Mouse (Mus musculus): ENCODE results near the gene Ntm. TPM values are rescaled to one million over a fixed set of nuclear protein-coding genes. Genes with fewer than 3 reads are reported as not detected.

Ntm gene
- polyA plus RNA-seq, 1 experiment from 2014 or later = 11.5 TPM

DNA sequence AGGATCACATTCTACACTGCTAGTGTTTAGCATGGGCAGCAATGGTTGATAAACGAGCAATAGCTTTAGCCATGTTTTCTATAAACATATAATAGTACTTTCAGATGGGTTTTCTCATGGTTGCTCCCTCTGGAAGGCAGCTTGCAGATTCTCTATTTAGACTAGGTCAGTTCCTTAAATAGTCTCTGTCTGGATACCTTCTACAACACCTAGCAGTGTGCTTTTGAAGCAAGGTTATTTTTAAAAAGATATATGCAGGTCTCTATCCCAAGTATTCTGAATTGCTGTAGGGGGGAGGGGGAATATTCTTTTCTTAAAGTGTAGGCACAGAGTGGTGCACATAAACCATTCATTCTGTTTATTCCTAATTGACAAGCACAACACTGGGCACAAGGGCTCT is 511.7 kb downstream of the Ntm start:
- Histone ChIP-seq H3K27ac (replicated peaks; ENCODE audit: low read depth, low read length) (no peak overlapping the region), H3K4me2 (ENCODE audit: low read depth, low read length) (no peak overlapping the region), H3K36me3 (replicated peaks; ENCODE audit: control insufficient read depth, insufficient read depth, low read depth, low read length) (no peaks in the 10 kb centered on the region), H3K27me3 (ENCODE audit: control insufficient read depth, insufficient read depth, low read length) (no peaks in the 10 kb centered on the region), H3K9ac (replicated peaks; ENCODE audit: low read length) (no peak overlapping the region), H3K4me1 (ENCODE audit: control insufficient read depth, insufficient read depth, low read length) (no peaks in the 10 kb centered on the region), H3K4me3 (ENCODE audit: low read depth, low read length) (no peak overlapping the region), H3K9me3 (replicated peaks; ENCODE audit: control insufficient read depth, low read length) (no peaks in the 10 kb centered on the region)
- no peak for ATAC-seq (replicated peaks; ENCODE audit: insufficient number of reproducible peaks, low FRiP score, low TSS enrichment, low read depth)
- DNase-seq (ENCODE audit: low spot score) = no peak
- WGBS = 74% methylated on average over 1 of the region's 1 CpGs

DNA sequence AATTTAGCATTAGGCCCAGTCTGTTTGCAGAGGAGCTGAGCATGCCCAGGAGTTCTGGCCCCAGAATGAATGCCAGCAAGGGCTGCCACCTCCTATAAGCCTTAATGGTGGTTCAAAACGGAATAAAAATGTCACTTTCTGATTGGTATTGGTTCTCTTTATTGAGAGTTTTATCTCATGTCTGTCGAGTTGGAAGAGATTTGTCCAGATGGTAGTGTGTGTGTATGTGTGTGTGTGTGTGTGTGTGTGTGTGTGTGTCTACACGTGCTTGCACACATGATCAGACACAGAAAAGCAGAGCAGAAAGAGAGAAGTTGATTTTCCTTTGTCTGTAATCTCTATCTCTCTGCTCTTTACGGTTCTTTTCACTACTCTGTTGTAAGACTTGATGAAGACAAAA is 518.9 kb downstream of the Ntm start:
- Histone ChIP-seq H3K4me2 (ENCODE audit: low read depth, low read length) (no peak overlapping the region), H3K36me3 (replicated peaks; ENCODE audit: control insufficient read depth, insufficient read depth, low read depth, low read length) (no peaks in the 10 kb centered on the region), H3K27me3 (ENCODE audit: control insufficient read depth, insufficient read depth, low read length) (no peaks in the 10 kb centered on the region), H3K27ac (replicated peaks; ENCODE audit: low read depth, low read length) (no peak overlapping the region), H3K9ac (replicated peaks; ENCODE audit: low read length) (no peak overlapping the region), H3K4me3 (ENCODE audit: low read depth, low read length) (no peak overlapping the region), H3K9me3 (replicated peaks; ENCODE audit: control insufficient read depth, low read length) (no peaks in the 10 kb centered on the region), H3K4me1 (ENCODE audit: control insufficient read depth, insufficient read depth, low read length) (no peaks in the 10 kb centered on the region)
- DNase-seq (ENCODE audit: low spot score) (no peak), ATAC-seq (replicated peaks; ENCODE audit: insufficient number of reproducible peaks, low FRiP score, low TSS enrichment, low read depth) (no peak)
- 72% methylated on average over 4 of the region's 4 CpGs for WGBS

DNA sequence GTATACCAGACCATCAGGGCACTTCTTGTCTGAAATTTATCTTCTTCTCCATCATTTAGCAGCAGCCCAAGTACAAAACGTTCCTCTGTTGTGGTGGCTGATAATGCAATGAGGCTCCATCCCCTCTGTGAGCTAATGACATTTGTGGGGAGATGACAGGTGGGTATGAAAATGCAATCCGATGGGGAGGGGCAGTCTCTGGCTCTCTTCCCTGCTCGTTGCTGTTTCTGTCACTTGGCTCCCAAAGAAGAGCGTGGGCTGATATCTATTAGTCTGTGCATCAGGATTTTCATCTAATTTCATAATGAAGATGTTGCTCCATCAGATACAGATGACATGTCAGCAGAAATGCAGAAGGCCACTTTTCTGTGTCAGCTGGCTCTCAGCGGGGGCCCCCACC is 523.5 kb downstream of the Ntm start:
- no peak for DNase-seq (ENCODE audit: low spot score)
- H3K36me3 ChIP-seq (replicated peaks; ENCODE audit: control insufficient read depth, insufficient read depth, low read depth, low read length) = no peaks in the 10 kb centered on the region
- no peak overlapping the region for H3K27ac ChIP-seq (replicated peaks; ENCODE audit: low read depth, low read length)
- ATAC-seq (replicated peaks; ENCODE audit: insufficient number of reproducible peaks, low FRiP score, low TSS enrichment, low read depth) = no peak
- no peak overlapping the region for H3K9ac ChIP-seq (replicated peaks; ENCODE audit: low read length)
- H3K4me3 ChIP-seq (ENCODE audit: low read depth, low read length) = no peak overlapping the region
- no peak overlapping the region for H3K4me2 ChIP-seq (ENCODE audit: low read depth, low read length)
- H3K4me1 ChIP-seq (ENCODE audit: control insufficient read depth, insufficient read depth, low read length) = no peaks in the 10 kb centered on the region
- no peaks in the 10 kb centered on the region for H3K9me3 ChIP-seq (replicated peaks; ENCODE audit: control insufficient read depth, low read length)
- WGBS = 71% methylated on average over 5 of the region's 5 CpGs
- no peaks in the 10 kb centered on the region for H3K27me3 ChIP-seq (ENCODE audit: control insufficient read depth, insufficient read depth, low read length)

DNA sequence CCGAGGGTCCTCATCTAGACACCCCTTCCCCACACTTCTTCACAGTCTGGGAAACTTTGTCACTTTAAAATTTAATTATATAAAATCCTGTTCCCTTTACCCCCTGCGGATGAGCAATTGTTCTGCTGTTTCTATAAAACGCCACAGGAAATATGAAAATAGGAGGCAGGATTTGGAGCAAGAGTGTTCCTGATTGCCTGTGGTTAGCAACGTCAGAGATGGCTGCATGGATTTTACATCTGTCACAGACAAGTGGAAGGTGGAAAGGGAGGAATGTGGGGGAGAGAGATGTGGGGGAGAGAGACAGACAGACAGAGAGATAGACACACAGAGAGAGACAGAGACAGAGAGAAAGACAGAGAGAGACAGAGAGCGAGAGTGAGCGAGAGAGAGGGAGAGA is 528.3 kb downstream of the Ntm start:
- H3K4me1 ChIP-seq (ENCODE audit: control insufficient read depth, insufficient read depth, low read length) = no peaks in the 10 kb centered on the region
- DNase-seq (ENCODE audit: low spot score) (no peak), ATAC-seq (replicated peaks; ENCODE audit: insufficient number of reproducible peaks, low FRiP score, low TSS enrichment, low read depth) (no peak)
- H3K9ac ChIP-seq (replicated peaks; ENCODE audit: low read length) = no peak overlapping the region
- no peak overlapping the region for H3K27ac ChIP-seq (replicated peaks; ENCODE audit: low read depth, low read length)
- no peaks in the 10 kb centered on the region for H3K27me3 ChIP-seq (ENCODE audit: control insufficient read depth, insufficient read depth, low read length)
- no peaks in the 10 kb centered on the region for H3K36me3 ChIP-seq (replicated peaks; ENCODE audit: control insufficient read depth, insufficient read depth, low read depth, low read length)
- H3K4me3 ChIP-seq (ENCODE audit: low read depth, low read length) = no peak overlapping the region
- WGBS = 35% methylated on average over 6 of the region's 6 CpGs
- H3K9me3 ChIP-seq (replicated peaks; ENCODE audit: control insufficient read depth, low read length) = no peaks in the 10 kb centered on the region
- H3K4me2 ChIP-seq (ENCODE audit: low read depth, low read length) = no peak overlapping the region

DNA sequence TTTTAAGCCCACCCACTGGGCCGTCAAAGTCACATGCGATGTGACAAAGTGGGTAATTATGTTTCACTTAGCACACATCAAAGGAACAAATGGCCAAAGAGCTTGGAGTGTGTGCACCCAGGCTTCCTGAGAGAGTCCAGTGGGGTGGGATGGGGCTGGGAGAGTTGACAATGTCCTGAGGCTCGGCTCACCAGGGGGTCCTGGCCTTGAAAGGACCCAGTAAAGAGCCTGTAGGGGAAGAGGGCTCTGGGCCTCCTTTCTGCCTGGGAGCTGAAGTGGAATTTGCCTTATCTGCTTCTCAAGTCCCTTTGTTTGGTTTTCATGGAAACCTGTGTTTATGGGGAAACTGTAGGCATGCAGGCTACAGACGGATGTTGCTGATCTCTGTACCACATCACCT is 529.0 kb downstream of the Ntm start:
- ATAC-seq (replicated peaks; ENCODE audit: insufficient number of reproducible peaks, low FRiP score, low TSS enrichment, low read depth) (peak; percentile 62; the same call in 1 of the 2 replicates), DNase-seq (ENCODE audit: low spot score) (peak; percentile 43)
- no peak overlapping the region for H3K9ac ChIP-seq (replicated peaks; ENCODE audit: low read length)
- no peak overlapping the region for H3K4me2 ChIP-seq (ENCODE audit: low read depth, low read length)
- H3K27me3 ChIP-seq (ENCODE audit: control insufficient read depth, insufficient read depth, low read length) = no peaks in the 10 kb centered on the region
- no peak overlapping the region for H3K27ac ChIP-seq (replicated peaks; ENCODE audit: low read depth, low read length)
- H3K4me3 ChIP-seq (ENCODE audit: low read depth, low read length) = no peak overlapping the region
- no peaks in the 10 kb centered on the region for H3K4me1 ChIP-seq (ENCODE audit: control insufficient read depth, insufficient read depth, low read length)
- WGBS = 7% methylated on average over 4 of the region's 4 CpGs
- no peaks in the 10 kb centered on the region for H3K9me3 ChIP-seq (replicated peaks; ENCODE audit: control insufficient read depth, low read length)
- H3K36me3 ChIP-seq (replicated peaks; ENCODE audit: control insufficient read depth, insufficient read depth, low read depth, low read length) = no peaks in the 10 kb centered on the region

DNA sequence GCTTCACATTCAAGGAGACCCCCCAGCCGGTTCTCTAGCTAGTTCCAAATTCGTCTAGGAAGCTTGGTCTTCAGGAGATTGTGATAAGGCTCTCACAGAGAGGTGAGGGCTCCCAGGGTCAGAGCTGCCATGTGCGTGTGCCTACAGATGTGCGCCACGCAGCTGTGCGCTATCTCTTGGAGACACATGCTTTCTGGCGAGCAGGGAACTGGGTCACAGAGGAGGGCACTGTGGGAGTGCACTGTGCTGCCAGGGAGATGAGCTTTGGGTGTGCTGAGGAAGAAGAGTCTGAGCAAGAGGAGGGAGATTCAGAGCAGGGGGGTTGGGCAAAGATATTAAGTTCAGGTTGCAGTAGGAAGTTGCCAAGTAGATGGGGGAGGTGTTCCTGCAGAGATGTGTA is 529.8 kb downstream of the Ntm start:
- no peaks in the 10 kb centered on the region for H3K4me1 ChIP-seq (ENCODE audit: control insufficient read depth, insufficient read depth, low read length)
- H3K27me3 ChIP-seq (ENCODE audit: control insufficient read depth, insufficient read depth, low read length) = no peaks in the 10 kb centered on the region
- ATAC-seq (replicated peaks; ENCODE audit: insufficient number of reproducible peaks, low FRiP score, low TSS enrichment, low read depth) (no peak), DNase-seq (ENCODE audit: low spot score) (no peak)
- 57% methylated on average over 7 of the region's 7 CpGs for WGBS
- no peak overlapping the region for H3K27ac ChIP-seq (replicated peaks; ENCODE audit: low read depth, low read length)
- H3K4me2 ChIP-seq (ENCODE audit: low read depth, low read length) = no peak overlapping the region
- no peak overlapping the region for H3K4me3 ChIP-seq (ENCODE audit: low read depth, low read length)
- H3K36me3 ChIP-seq (replicated peaks; ENCODE audit: control insufficient read depth, insufficient read depth, low read depth, low read length) = no peaks in the 10 kb centered on the region
- H3K9me3 ChIP-seq (replicated peaks; ENCODE audit: control insufficient read depth, low read length) = no peaks in the 10 kb centered on the region
- H3K9ac ChIP-seq (replicated peaks; ENCODE audit: low read length) = no peak overlapping the region

DNA sequence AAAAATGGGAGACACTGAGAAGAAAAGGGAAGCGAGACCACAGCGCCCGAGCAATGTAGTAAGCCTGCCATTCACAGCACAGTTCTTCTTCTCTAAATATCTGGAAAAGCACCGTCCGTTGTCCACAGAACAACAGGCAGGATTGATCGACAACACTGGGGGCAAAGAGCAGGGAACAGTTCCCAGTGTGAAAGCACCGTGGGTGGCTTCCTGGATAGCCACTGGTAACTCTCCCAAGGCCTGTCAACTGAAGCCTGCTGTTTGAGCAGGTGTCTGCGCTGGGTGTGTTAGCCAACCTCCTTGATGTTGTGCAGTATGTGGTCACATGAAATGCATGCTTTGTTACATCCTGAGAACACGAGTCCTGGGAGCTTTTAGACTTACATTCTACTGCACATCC is 531.4 kb downstream of the Ntm start:
- no peaks in the 10 kb centered on the region for H3K9me3 ChIP-seq (replicated peaks; ENCODE audit: control insufficient read depth, low read length)
- H3K4me1 ChIP-seq (ENCODE audit: control insufficient read depth, insufficient read depth, low read length) = no peaks in the 10 kb centered on the region
- H3K4me2 ChIP-seq (ENCODE audit: low read depth, low read length) = no peak overlapping the region
- no peak overlapping the region for H3K4me3 ChIP-seq (ENCODE audit: low read depth, low read length)
- H3K36me3 ChIP-seq (replicated peaks; ENCODE audit: control insufficient read depth, insufficient read depth, low read depth, low read length) = no peaks in the 10 kb centered on the region
- no peak overlapping the region for H3K9ac ChIP-seq (replicated peaks; ENCODE audit: low read length)
- no peak for DNase-seq (ENCODE audit: low spot score)
- no peaks in the 10 kb centered on the region for H3K27me3 ChIP-seq (ENCODE audit: control insufficient read depth, insufficient read depth, low read length)
- H3K27ac ChIP-seq (replicated peaks; ENCODE audit: low read depth, low read length) = no peak overlapping the region
- no peak for ATAC-seq (replicated peaks; ENCODE audit: insufficient number of reproducible peaks, low FRiP score, low TSS enrichment, low read depth)
- 74% methylated on average over 9 of the region's 9 CpGs for WGBS

DNA sequence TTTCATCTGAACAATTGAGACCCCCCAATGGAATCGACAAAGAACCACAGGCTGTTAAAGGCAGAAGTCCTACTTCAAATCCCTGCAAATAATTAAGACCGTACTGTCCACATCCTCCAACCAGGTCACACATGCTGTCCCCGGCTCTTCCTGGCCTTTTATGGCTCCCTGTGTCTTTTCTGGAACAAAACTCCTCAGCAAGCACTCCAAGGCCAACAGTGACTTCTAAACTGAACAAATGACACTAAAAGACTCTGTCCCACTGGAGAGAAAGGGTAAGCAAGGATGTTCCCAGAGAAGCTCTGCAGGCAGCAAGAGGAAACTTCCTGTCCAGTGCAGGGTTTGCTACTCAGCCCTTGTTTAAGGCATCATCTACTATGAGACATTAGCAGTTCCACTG is 532.8 kb downstream of the Ntm start:
- Histone ChIP-seq H3K36me3 (replicated peaks; ENCODE audit: control insufficient read depth, insufficient read depth, low read depth, low read length) (no peaks in the 10 kb centered on the region), H3K4me3 (ENCODE audit: low read depth, low read length) (no peak overlapping the region), H3K27ac (replicated peaks; ENCODE audit: low read depth, low read length) (no peak overlapping the region), H3K9ac (replicated peaks; ENCODE audit: low read length) (no peak overlapping the region), H3K4me2 (ENCODE audit: low read depth, low read length) (no peak overlapping the region), H3K27me3 (ENCODE audit: control insufficient read depth, insufficient read depth, low read length) (no peaks in the 10 kb centered on the region), H3K4me1 (ENCODE audit: control insufficient read depth, insufficient read depth, low read length) (no peaks in the 10 kb centered on the region), H3K9me3 (replicated peaks; ENCODE audit: control insufficient read depth, low read length) (no peaks in the 10 kb centered on the region)
- ATAC-seq (replicated peaks; ENCODE audit: insufficient number of reproducible peaks, low FRiP score, low TSS enrichment, low read depth) (no peak), DNase-seq (ENCODE audit: low spot score) (no peak)
- WGBS = 73% methylated on average over 3 of the region's 3 CpGs
